Mouse (Mus musculus) heart, adult 9 months (tissue): ENCODE measurements around the gene Grifin.

Experiments used
- DNase-seq, 2 experiments: peaks; one replicate each; pipeline ENCODE4 v3.0.0; 2022; ENCODE audit warnings: low spot score in 2 of 2

The Grifin gene

DNA sequence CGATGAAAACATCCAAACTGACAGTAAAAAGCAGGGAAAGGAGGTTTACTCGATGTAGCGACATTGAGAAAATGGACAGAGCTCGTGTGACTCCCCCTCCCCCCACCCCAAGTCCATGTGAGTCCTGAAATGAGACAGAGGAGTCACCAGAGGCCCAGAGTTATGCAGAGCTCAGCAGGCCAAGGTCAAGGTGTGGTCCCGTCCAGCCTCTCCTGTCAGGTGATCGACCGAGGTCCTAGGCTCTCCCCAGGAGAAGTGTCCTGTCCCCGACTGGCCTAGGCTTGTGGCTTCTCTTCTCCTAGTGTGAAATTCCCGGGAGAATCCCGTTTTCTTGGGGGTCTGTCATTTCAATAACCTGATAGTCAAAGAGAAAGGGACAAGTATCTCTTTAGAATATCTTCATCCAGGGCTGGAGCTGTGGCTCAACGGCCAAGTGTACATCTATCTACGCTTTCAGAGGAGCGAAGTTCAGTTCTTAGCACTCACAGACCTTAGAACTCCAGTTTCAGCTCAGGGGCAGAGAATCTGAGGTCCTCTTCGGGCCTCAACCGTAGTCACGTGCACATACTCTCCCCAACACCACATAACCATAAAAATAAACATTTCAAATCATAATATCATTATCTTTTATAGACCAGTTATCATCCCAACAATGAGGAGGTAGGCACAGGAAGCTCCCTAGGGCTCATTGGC, 24.4 kb upstream of the Grifin start:
- DNase-seq = no peak

DNA sequence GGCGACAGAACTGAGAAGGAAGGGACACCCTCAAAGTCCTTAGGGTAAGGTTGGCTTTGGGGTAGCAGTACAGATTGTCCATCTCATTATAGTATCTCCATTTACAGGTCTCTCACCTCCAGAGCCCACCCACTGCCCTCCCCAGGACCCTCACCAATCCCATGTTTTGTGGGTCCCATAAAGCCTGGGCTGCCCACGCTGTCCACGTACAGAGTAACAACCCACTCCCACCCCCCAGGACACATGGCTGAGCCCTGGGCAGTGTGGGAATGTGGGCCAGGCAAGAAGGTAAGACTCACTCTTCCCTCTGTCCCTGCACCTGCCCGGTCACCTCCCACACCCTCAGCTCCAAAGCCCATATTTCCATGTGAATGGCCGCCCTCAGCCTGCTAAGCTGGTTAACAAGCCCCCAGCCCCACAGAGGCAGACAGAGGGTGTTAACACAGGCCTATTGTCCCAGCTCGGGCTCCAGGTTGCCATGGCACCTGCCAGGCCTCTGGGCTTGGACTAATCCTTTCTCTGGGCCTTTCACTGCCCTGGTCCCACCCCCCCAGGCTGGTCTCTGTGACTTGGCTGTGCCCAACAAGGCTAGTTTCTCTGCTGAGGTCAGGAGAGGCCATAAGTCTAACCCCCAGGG, 19.0 kb upstream of the Grifin start:
- no peak for DNase-seq

DNA sequence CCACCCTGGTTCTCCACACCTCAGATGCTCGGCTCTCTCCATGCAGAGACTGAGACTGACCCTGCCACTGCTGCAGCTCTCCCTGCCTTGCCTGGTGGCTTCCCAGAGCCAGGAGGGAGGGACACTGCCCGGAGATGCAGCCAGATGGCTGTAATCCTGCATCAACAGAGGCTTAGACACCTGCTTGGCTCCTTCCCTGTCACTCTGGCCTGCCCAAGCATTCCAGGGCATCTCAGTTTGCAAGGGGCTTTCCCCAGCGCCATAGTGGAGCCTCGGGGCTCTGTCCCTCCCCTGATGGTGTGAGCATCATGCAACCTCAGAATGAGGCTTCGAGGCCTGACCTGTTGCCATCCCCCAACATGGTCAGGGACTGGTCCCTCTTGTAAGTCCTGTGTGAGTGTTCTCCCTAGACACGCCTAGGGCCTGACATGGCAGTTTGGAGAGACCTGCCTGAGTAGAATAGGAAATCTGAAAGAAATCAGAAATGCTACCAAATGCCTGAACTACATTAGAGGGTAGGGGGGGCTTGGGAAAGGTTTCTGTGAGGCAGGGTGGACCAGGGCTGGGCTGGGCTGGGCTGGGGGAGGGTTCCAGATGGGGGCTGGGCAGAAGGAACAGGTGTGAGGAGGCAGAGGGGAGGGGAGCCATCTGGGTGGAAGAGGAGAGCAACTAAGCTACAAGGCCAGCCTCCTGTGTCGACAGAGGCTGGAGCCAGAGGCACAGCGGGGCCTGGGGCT, 18.3 kb upstream of the Grifin start:
- DNase-seq = no peak

DNA sequence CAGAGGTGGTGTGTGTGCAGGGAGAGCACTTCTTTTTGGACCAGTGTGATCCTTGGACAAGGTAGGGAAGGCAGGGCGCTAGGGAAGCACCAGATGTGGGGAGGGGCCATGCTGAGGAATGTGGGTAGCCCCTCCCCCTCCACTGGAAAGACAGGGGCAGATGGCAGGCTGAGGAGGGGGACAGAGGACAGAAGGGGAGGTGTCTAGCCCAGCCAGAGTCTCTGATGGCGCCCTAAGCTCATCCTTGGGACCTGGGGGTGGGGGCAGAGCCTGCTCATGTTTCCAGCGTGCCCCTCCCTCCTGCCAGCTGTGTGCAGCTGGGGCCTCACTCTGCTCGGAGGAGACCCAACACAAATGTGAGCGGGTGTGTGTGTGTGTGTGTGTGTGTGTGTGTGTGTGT, 16.7 kb upstream of the Grifin start:
- DNase-seq = no peak

DNA sequence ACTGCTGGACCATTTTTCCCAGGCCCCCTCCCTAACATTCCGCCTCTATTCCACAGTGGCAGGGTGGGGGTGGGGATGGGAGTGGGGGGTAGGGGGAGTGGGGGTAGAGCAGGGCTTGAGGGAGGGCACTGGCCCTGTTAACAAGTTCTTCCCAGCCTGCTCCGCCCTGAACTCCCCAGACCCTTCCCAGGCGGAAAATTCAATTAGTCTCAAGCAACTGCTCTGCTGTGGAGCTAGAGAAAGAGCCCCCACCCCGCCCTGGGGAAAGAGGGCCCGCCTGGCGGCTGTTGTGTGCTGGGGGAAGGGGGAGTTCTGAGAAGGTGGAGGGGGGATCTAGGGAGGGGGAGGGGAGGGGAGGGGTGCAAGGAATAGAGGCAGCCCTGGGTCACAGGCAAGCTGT, 14.9 kb upstream of the Grifin start:
- no peak for DNase-seq

DNA sequence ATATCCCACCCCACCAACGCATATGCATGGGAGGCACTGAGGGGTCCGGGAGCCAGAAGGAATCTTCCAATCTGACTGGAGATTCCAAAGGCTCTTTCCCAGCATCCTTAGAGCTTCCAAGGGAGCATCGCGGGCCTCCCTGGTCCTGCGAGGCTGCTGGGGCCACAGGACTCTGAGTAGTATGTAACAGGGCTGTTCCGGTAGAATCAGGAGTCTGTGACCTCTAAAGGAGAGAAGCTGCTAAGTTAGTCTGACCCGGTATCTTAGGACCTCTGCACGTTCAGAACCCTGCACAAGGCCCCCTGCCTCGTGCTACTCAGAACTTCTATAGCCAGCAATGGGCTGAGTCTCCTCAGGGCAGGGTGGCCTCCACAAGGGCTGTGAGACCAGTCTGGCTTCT, 14.3 kb upstream of the Grifin start:
- DNase-seq = no peak

DNA sequence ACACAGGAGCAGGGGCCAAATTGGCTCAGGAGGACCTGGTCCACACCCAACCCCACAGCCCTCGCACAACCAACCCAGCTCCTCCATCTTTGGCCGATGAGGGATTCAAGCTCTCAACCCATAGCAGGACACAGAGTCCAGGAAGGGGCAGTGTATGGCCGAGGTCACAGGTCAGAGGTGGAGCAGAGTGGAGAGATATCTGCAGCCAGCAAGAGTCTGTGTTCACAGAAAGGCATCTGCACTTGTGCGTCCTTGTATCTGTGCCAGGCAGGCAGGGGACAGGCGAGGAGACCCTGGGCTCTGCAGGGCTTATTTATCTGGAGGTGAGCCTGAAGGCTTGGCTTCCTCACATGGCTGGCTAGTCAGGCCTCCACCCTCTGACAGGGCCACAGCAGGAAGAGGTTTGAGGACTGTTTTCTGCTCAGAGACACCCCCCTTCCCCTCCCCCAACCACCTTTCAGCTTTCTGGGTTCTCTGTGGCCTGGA, 10.6 kb upstream of the Grifin start:
- peak; percentile 72 to 80 for DNase-seq

DNA sequence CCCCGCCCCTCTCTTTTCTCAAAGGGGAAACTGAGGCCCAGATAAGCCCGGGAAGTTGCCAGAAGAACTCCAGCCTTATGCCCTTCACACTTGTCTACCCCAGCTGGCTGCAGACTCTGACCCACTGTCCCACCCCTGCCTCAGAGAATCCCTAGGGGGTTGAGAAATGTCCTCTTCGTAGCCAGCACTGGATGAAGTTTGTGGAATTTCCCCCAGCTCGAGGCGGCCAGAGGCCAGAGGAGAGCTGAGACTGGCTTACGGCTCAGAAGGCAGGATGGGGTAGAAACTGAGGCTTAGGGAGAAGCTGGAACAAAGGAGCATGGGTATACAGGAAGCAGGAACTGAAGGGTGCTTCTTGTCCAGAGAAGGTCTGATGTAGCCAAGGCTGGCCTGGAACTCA, 7.7 kb upstream of the Grifin start:
- peak; percentile 85 to 86 for DNase-seq

DNA sequence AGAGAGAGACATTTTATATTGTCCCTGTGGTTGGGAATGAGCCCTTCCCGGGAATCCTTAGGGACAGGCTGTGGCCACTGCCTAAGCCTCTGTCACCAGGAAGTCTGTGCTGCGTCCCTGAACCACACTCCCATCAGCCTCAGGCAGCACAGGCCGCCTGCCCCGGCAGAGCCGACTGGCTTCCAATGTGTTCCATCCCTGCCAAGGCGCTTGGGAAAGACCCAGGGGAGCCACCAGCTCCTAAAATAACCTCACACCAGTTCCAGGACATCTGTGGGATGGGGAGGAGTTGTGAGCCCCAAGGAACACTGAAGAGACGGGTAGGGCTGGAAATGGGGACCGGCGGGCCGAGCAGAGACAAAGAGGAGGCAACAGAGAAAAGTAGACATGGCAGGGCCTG, 6.8 kb upstream of the Grifin start:
- DNase-seq = peak; percentile 92 to 94

DNA sequence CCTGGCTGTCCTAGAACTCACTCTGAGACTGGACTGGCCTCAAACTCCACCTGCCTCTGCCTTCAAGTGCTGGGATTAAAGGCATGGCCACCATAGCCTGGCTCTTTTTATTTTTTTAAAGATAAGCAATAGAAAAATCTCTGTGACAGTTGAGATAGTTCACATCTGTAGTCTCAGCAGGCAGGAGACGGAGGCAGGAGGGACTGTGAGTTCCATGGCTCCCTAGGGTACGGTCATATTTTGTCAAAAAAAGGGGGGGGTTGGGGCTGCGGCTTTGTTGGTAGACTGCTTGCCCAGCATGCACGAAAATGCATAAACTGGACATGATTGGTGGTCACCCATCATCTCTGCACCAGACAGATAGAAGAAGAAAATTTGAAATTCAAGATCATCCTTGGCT, 6.3 kb upstream of the Grifin start:
- no peak for DNase-seq

DNA sequence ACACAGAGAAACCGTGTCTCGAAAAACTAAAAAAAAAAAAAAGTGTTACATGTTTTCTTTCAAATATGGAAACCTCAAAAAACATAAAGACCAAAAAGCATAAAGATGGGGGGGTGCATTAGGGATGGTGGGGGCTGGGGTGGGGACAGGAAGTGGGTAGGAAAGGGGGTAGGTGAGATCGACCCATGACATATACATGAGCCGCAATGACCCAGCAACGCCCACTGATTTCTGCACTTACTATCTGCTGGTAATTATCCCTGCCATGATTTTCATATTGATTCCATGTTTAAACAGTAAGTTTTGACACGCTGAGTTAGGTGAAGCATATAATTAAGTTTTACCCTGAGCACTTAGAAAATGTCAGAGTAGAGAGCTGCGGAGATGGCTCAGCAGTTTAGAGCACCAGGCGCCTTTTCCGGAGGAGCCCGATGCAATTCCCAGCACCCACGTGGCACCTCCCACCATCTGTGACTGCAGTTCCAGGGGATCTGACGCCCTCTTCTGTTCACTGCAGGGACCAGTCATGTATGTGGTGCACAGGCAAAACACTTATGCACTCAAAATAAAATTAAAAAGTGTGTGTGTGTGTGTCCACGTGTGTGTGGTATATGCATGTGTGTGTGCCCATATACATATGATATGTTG, 5.5 kb upstream of the Grifin start:
- no peak for DNase-seq

DNA sequence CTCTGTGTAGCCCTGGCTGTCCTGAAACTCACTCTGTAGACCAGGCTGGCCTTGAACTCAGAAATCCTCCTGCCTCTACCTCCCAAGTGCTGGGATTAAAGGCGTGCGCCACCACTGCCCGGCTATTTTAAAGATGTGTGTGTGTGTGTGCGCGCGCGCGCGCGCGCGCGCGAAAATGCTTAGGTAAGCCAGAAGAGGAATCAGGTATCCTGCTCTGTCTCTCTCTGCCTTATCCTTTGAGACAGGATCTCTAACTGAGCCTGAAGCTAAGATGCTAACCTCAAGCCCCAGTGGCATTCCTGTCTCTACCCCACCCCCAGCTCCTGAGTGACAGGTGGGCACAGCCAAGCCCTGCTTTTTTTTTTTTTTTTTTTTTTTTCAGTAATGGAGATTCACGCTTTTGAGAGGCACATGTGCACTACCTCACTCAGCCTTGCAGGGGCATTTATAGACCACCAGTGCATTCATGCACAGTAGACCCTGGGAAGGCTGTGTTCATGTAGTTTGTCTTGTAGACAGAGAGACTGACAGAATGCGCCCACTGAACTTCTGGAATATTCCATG, 4.2 kb upstream of the Grifin start:
- no peak for DNase-seq

DNA sequence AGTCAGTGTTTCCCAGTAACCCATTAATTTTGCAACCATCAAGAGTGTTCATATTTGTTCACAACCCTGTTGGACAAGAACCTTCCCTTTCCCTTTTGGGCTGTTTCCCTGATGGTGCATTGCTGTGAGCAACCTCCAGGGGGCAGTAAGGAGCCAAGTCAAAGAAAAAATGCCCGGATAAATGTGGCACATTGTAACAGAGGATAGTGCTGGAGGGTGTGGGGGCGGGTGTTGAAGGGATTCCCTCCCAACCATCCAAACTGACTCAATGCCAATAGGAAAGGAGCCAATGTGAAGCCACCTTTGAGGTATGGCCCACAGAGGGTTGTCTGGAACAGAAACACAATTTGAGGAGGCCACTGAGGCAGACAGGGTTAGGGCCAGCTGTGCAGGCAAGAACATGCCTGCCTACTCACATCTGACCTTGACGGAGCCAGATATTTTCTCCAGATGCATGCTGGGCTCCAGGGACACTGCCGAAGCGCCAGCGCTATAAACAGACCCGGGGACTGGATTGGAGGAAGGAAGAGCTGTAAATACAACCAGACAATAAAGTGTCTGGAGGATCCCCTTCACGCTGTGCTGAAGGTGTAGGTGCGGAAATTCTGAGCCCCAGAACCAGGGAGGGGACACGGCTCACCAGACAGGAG, 3.6 kb upstream of the Grifin start:
- peak; percentile 69 to 72 for DNase-seq

DNA sequence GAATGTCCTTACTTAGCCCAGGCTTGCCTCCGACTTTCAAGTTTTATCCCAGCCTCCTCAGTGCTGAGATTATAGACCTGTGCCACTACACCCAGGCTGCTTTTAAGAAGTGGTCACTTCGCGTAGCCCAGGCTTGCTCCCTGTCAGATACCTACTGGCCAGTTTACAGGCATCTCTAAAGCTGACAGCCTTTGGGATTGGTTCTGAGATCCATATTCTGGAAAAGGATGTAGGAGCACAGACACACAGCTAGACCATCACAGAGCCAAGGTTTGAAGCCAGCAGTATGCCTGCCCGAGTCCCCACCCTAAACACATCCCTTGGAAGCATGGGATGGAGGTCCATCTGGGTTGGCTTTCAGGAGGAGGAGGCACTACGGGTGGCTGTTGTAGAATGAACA, 2.9 kb upstream of the Grifin start:
- no peak for DNase-seq

DNA sequence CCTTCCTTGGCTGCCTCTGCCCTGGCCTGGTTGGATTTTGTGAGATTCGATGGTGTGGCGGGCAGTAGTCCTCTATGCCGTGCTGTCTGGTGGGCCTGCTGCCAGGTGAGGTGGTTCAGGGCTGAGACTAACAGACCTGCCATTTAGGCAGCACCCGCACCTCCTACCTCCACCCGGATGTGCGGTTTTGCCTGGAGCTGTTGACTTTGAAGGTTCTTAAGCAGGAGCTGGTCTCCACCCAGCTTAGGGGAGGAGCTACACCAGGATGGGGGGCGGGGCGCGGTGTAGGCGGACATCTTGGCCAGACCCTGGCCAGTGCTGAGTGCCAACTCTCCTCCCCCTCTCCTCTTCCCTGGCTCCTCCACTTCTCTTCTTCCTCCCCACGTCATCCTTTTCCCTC, 2.5 kb upstream of the Grifin start:
- peak; percentile 69 to 73 for DNase-seq

DNA sequence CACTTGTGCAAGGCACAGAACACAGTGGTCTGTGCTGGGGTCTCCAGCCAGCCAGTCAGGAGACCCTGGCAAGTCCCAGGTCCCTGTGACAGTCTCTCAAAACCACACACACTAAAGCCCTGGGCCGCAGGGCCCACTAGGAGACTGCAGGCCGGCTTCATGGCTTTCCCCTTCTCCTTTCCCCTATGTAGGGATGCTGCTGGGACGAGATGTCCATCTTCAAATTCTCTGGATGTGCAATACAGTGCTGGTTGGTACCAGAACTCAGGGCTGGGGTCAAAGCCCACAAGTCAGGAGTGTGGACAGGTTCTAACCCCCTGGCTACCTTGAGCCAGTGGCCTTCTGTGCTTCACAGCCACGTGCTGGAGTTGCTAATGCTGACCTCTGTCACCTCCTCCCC, 1.4 kb upstream of the Grifin start:
- no peak for DNase-seq

DNA sequence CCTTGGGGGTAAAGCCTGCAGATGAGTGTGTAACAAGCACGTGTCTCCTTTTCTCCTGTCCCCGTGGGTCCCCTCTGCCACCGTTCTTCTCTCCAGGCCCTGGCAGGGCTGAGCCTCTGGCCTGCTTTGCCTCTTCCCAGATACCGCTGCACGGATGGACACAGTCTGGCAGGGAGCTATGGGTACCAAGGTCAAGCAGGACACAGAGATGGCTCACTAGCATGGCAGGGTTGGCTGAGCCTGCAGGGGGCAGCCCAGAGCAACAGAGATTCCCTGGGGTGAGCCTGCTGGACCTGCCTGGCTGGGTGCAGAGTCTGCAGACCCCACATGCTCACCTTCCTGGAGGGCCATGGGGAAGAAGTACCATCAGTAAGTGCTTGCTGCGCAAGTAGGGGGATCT, 985 bp upstream of the Grifin start:
- DNase-seq = peak in 1 of 2 experiments; percentile 41

DNA sequence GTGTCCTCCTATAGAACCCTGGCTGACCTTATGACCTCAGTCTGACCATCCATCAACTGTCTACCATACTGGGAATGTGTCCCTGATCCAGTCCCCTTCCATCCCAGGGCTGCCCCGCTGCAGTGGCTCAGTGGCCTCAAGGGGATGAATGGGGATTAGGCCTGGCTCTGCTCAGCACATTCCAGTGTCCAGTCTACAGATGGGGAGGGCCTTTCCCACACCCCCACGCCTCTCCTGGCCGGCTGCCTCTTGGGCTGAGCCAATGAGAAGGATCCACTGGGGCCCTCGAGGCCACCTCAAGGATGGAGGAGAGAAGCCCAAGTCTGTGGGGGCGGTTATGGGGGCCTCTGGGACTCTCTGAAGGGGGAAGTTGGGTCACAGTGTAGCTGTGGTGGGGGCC, 580 bp upstream of the Grifin start:
- DNase-seq = peak; percentile 75 to 81

DNA sequence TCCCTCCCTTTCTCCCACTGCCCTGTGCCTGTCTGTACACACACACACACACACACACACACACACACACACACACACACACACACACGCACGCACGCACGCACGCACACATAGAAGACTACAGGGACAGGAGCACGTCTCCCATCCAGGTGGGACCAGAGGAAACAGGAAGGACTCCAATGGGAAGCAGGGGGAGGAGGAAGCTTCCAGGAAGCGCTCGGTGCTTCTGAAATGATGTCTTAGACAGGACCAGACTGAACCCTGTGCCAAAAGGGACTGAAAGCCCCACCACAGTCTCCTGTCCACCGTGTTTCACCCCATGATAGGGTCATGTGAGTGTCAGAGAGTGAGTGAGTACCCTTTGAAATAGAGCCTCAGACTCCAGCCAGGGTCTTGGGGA, 2.3 kb downstream of the Grifin start:
- no peak for DNase-seq

DNA sequence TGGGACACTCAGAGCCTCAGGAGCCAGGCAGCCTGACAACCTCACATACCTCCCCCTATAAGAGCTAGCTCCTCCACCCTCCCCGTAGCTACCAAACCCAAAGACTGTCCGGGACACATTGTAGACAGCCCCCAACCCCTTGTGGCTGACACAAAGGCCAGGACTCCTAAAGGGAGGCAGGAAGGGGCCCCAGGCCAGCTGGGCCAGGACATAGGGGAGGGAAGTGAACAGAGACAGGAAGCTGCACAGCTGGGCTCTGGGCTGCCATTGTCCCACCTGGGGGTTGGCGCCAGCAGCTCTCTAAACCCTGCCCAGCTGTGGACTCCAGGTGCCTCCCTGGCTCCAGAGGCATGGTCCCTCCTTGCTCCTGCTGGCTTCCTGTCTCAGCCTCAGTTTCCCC, 8.0 kb downstream of the Grifin start:
- no peak for DNase-seq

DNA sequence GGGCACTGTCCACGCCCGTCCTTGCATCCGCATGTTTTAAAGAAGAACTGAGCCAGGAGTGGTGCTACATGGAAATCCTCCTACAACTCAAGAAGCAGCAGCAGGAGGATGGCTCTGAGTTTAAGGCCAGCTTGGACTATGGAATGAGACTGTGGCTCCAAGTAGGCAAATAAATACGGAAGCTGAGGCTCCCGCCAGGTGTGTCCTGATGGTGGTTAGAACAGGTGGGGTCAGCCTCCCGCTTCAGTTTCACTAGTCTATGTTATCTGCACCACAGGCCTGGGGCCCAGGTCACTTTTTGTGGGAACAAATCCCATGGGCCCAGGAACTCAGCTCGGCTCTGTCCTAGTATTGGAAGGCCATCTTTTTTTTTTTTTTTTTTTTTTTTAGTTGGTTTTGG, 11.2 kb downstream of the Grifin start:
- DNase-seq = no peak
